Mouse (Mus musculus) intestine, embryonic 16.5 days (tissue): ENCODE measurements around the gene Ltbp4. TPM values are rescaled to one million over a fixed set of nuclear protein-coding genes. Genes with fewer than 3 reads are reported as not detected.
A peak's percentile ranks its signal among the peaks of the same experiment; 100 is the strongest.

ENCODE experiments used
- ATAC-seq: fragments of 200-750 bp; cut with Nextera tagmentation; 2 replicates; pipeline ENCODE4 v1.8.0; 2017; ENCODE audit warnings: moderate TSS enrichment, moderate library complexity
- H3K27ac ChIP-seq: fragments of 300-500 bp; sonication (generic); 2 replicates; pipeline ENCODE4 v1.5.1; 2014; ENCODE audit warnings: mild to moderate bottlenecking, low read length
- H3K27me3 ChIP-seq: fragments of 300-500 bp; sonication (generic); replicated peaks from 2 replicates; pipeline ENCODE4 v1.6.1; 2014; ENCODE audit warnings: low read length, control low read depth, mixed read lengths; ENCODE audit not compliant: control insufficient read depth, insufficient read depth
- H3K36me3 ChIP-seq: fragments of 300-500 bp; sonication (generic); 2 replicates; pipeline ENCODE4 v1.6.1; 2014; ENCODE audit warnings: low read length, control low read depth; ENCODE audit not compliant: control insufficient read depth, insufficient read depth
- H3K4me1 ChIP-seq: fragments of 300-500 bp; sonication (generic); 2 replicates; pipeline ENCODE4 v1.6.1; 2014; ENCODE audit warnings: low read length, control low read depth, mixed read lengths; ENCODE audit not compliant: control insufficient read depth, insufficient read depth
- H3K4me2 ChIP-seq: fragments of 300-500 bp; sonication (generic); 2 replicates; pipeline ENCODE4 v1.6.1; 2014; ENCODE audit warnings: low read depth, low read length, control low read depth
- H3K4me3 ChIP-seq: fragments of 300-500 bp; sonication (generic); 2 replicates; pipeline ENCODE4 v1.5.1; 2014; ENCODE audit warnings: mild to moderate bottlenecking, low read length
- H3K9ac ChIP-seq: fragments of 300-500 bp; sonication (generic); 2 replicates; pipeline ENCODE4 v1.6.1; 2014; ENCODE audit warnings: low read depth, low read length
- H3K9me3 ChIP-seq: fragments of 300-500 bp; sonication (generic); 2 replicates; pipeline ENCODE4 v1.6.1; 2016; ENCODE audit warnings: low read length, control low read depth; ENCODE audit not compliant: control insufficient read depth
- WGBS: fragments of 180-500 bp; shearing (Covaris S2); extraction: QIAGEN DNeasy Blood & Tissue Kit; methylation state at CpG from one replicate; pipeline ENCODE4 v1.1.7; 2014; 5-methylcytosine and 5-hydroxymethylcytosine counted together
- polyA plus RNA-seq: library from polyadenylated mRNA; unstranded; fragments of >200 nt; fragmentation: Nextera tagmentation; extraction: Ambion mirVana; gene quantifications from 2 replicates; pipeline ENCODE4 v1.2.1, GENCODE M21; 2015

Ltbp4 gene
- polyA plus RNA-seq, 1 experiment from 2014 or later, result 70.2 TPM

DNA sequence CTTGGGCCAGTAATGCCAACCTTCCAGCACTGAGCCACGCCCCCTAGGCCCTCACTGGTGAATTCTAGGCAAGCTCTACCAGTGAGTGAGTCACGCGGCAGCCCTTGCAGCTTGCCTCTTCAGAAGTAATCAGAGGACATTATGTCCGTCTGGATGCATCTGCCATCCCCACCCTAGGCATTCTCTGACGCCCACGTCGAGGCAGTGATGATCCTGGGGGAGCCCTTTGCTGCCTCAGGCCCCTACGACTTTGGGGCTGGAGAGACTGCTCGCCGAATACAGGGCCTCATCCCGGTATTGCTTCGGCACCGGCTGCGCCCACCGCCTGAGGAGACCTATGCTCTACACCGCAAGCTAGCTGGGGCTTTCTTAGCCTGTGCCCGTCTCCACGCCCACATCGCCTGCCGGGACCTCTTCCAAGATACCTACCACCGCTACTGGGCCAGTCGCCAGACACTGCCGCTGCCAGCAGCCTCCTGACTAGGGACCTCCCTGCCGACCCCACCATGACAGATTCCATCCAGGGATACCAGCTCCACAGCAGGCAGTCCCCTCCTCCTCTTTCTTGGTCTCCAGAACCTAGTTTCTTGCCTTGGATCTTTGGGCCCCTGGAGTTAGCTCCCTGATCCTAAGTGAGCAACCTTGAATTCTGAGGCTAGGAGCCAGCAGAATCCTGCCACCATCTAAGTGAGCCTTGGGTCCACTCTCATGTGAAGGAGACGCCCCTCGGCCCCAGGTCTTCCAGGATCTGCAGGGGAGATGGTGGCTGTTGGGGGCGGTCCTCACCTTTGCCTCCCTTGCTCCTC lies 80.2 kb downstream of the Ltbp4 start:
- Histone ChIP-seq H3K4me3 (peak overlapping the region; percentile 4), H3K27me3 (no peaks in the 10 kb centered on the region), H3K9ac (peak overlapping the region; percentile 86), H3K4me2 (peak overlapping the region; percentile 92), H3K36me3 (no peaks in the 10 kb centered on the region), H3K4me1 (peaks cover 26% of the 10 kb centered on the region), H3K27ac (peak overlapping the region; percentile 60), H3K9me3 (no peaks in the 10 kb centered on the region)
- ATAC-seq, result no peak
- whole genome bisulfite sequencing, result 32% methylated on average over 27 of the region's 27 CpGs

DNA sequence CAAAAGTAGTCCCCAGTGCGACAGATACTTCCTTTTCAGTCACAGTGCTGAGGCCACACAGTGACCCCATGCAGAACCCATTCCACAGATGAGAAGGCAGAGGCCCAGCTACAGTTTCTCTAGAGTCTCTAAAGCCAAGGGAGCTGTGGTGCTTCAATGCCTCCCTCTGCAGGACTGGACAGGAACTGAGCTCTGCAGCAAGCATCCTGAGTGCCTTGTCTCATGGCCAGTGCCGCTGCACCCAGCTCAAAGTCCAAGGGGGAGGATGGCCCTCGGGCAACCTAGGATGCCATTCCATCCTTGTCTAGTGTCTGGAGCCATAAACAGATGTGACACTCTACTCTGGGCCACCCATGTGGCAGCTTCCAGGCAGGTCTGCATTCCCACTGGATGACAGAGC lies 81.8 kb downstream of the Ltbp4 start:
- Histone ChIP-seq H3K4me3 (no peak overlapping the region), H3K9ac (no peak overlapping the region), H3K36me3 (no peaks in the 10 kb centered on the region), H3K27me3 (no peaks in the 10 kb centered on the region), H3K4me2 (no peak overlapping the region), H3K4me1 (peaks cover 23% of the 10 kb centered on the region), H3K9me3 (no peaks in the 10 kb centered on the region), H3K27ac (no peak overlapping the region)
- 51% methylated on average over 3 of the region's 3 CpGs for WGBS
- no peak for ATAC-seq

Other genes starting within 250 kb of the Ltbp4 start
- gene Cyp2f2, start 217.8 kb downstream of the Ltbp4 start, polyA plus RNA-seq, result 0.17 TPM in 1 of 2 replicates, not detected in the other
- 0.09 TPM in 1 of 2 replicates, not detected in the other for gene Cyp2t4, start 184.0 kb downstream of the Ltbp4 start, polyA plus RNA-seq
- 66.1 and 72.4 TPM in 2 replicates for gene Egln2, start 170.9 kb downstream of the Ltbp4 start, polyA plus RNA-seq
- gene Rab4b, start 158.8 kb downstream of the Ltbp4 start, polyA plus RNA-seq, result 69.9 and 70.1 TPM in 2 replicates
- gene Gm21983, start 156.6 kb downstream of the Ltbp4 start, polyA plus RNA-seq, result not detected in 2 replicates
- gene Mia, start 156.5 kb downstream of the Ltbp4 start, polyA plus RNA-seq, result 3.8 and 5.1 TPM in 2 replicates
- 2.8 and 2.9 TPM in 2 replicates for gene BC024978, start 141.9 kb downstream of the Ltbp4 start, polyA plus RNA-seq
- gene Snrpa, start 141.4 kb downstream of the Ltbp4 start, polyA plus RNA-seq, result 227 and 251 TPM in 2 replicates
- gene Itpkc, start 109.0 kb downstream of the Ltbp4 start, polyA plus RNA-seq, result 8.3 and 9.5 TPM in 2 replicates
- gene Coq8b, start 104.7 kb downstream of the Ltbp4 start, polyA plus RNA-seq, result 25.5 and 26.3 TPM in 2 replicates
- 9.1 and 10.8 TPM in 2 replicates for gene Numbl, start 79.3 kb downstream of the Ltbp4 start, polyA plus RNA-seq
- gene Shkbp1, start 18.3 kb upstream of the Ltbp4 start, polyA plus RNA-seq, result 35.6 and 37.8 TPM in 2 replicates
- 1.6 TPM in 1 of 2 replicates, not detected in the other for gene Gm20479, start 19.7 kb upstream of the Ltbp4 start, polyA plus RNA-seq
- 0.36 and 0.44 TPM in 2 replicates for gene Sptbn4, start 110.0 kb upstream of the Ltbp4 start, polyA plus RNA-seq
- gene Blvrb, start 110.3 kb upstream of the Ltbp4 start, polyA plus RNA-seq, result 75.6 and 89.7 TPM in 2 replicates
- 27.4 and 28.6 TPM in 2 replicates for gene Sertad3, start 136.1 kb upstream of the Ltbp4 start, polyA plus RNA-seq
- 40.9 and 43.4 TPM in 2 replicates for gene Sertad1, start 149.2 kb upstream of the Ltbp4 start, polyA plus RNA-seq
- 2.2 and 2.6 TPM in 2 replicates for gene Prx, start 161.6 kb upstream of the Ltbp4 start, polyA plus RNA-seq
- 0.26 and 0.49 TPM in 2 replicates for gene Hipk4, start 185.6 kb upstream of the Ltbp4 start, polyA plus RNA-seq
- 65.6 and 73.0 TPM in 2 replicates for gene Pld3, start 215.5 kb upstream of the Ltbp4 start, polyA plus RNA-seq
- 21.5 and 21.8 TPM in 2 replicates for gene 2310022A10Rik, start 215.5 kb upstream of the Ltbp4 start, polyA plus RNA-seq